Mouse (Mus musculus) intestine, postnatal 0 days (tissue): ENCODE data around the gene Ttll13. TPM values are rescaled to one million over a fixed set of nuclear protein-coding genes. Genes with fewer than 3 reads are reported as not detected.

Experiments
- ATAC-seq: fragments of 200-750 bp; cut with Nextera tagmentation; 2 replicates; pipeline ENCODE4 v1.8.0; 2017; ENCODE audit warnings: mild to moderate bottlenecking, moderate TSS enrichment, moderate library complexity
- H3K27ac ChIP-seq: fragments of 300-500 bp; sonication (generic); 2 replicates; pipeline ENCODE4 v1.5.1; 2014; ENCODE audit warnings: mild to moderate bottlenecking, low read depth, low read length, moderate library complexity
- H3K27me3 ChIP-seq: fragments of 300-500 bp; sonication (generic); replicated peaks from 2 replicates; pipeline ENCODE4 v1.6.1; 2014; ENCODE audit warnings: low read length, mixed read lengths; ENCODE audit not compliant: control insufficient read depth, insufficient read depth
- H3K36me3 ChIP-seq: fragments of 300-500 bp; sonication (generic); 2 replicates; pipeline ENCODE4 v1.6.1; 2014; ENCODE audit warnings: mild to moderate bottlenecking, moderate library complexity; ENCODE audit not compliant: control insufficient read depth, insufficient read depth
- H3K4me1 ChIP-seq: fragments of 300-500 bp; sonication (generic); replicated peaks from 2 replicates; pipeline ENCODE4 v1.6.1; 2014; ENCODE audit warnings: antibody characterized with exemption, low read length, mixed read lengths; ENCODE audit not compliant: control insufficient read depth, insufficient read depth
- H3K4me2 ChIP-seq: fragments of 300-500 bp; sonication (generic); replicated peaks from 2 replicates; pipeline ENCODE4 v1.6.1; 2014; ENCODE audit warnings: low read depth, mild to moderate bottlenecking, moderate library complexity
- H3K4me3 ChIP-seq: fragments of 300-500 bp; sonication (generic); 2 replicates; pipeline ENCODE4 v1.5.1; 2014; ENCODE audit warnings: low read depth, low read length
- H3K9ac ChIP-seq: fragments of 300-500 bp; sonication (generic); 2 replicates; pipeline ENCODE4 v1.6.1; 2014; ENCODE audit warnings: mild to moderate bottlenecking, low read depth, low read length
- H3K9me3 ChIP-seq: fragments of 300-500 bp; sonication (generic); 2 replicates; pipeline ENCODE4 v1.6.1; 2016; ENCODE audit warnings: mixed run types; ENCODE audit not compliant: control insufficient read depth
- CTCF ChIP-seq: sonication (generic); IDR thresholded peaks from 2 replicates; pipeline ENCODE4 v1.5.1; 2016; ENCODE audit warnings: low read depth, mild to moderate bottlenecking, control low read depth, antibody characterized with exemption, moderate library complexity
- WGBS: fragments of 180-500 bp; shearing (Covaris S2); extraction: QIAGEN DNeasy Blood & Tissue Kit; methylation state at CpG from one replicate; pipeline ENCODE4 v1.1.7; 2014; 5-methylcytosine and 5-hydroxymethylcytosine counted together
- polyA plus RNA-seq: library from polyadenylated mRNA; unstranded; fragments of >200 nt; fragmentation: Nextera tagmentation; extraction: Ambion mirVana; gene quantifications from 2 replicates; pipeline ENCODE4 v1.2.1, GENCODE M21; 2015

Gene Ttll13
- polyA plus RNA-seq, 1 experiment from 2014 or later, result 0.77 TPM

DNA sequence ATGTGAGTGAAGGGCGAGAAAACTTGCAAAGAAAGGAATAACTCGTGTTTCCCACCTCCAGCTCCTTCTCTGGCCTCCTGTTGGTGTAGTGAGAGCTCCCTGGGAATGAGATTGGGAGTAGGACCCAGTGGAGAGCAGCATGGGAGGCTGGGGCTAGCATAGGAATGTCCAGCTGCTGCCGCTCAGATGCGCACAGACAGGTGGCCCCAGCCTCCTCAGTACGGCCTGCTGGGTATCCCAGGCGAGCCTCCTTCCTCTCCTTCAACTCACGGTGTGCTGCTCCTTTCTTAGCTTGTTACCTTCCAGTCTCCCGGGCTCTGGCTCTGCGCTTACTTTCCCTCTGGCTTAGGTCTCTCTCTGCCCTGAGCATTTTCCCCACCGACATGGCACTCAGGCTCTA, 33.9 kb downstream of the Ttll13 start:
- TF ChIP-seq CTCF, result no peak
- no peak overlapping the region for H3K27ac ChIP-seq
- no peak for ATAC-seq
- no peaks in the 10 kb centered on the region for H3K9me3 ChIP-seq
- no peak overlapping the region for H3K9ac ChIP-seq
- no peaks in the 10 kb centered on the region for H3K27me3 ChIP-seq
- peaks cover 49% of the 10 kb centered on the region for H3K36me3 ChIP-seq
- H3K4me1 ChIP-seq, result no peaks in the 10 kb centered on the region
- 87% methylated on average over 10 of the region's 10 CpGs for WGBS
- no peak overlapping the region for H3K4me3 ChIP-seq
- no peak overlapping the region for H3K4me2 ChIP-seq

DNA sequence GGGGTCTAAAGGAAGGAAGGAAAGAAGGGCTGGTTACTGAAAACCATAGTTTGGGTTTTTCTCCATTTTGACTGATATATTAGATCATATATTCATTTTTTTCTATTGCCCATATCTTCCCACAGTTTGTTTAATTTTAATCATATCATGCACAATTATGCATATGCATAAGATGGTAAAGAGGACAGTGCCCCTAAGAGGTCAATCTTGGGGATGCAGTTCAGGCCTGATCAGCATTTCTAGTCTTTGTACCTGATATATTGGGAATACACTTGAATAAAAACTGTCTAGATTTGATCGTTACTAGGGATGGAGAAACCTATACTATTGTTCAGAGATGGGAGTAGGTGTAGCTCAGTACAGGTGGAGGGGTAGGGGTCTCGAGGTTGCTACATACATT, 34.8 kb downstream of the Ttll13 start:
- Histone ChIP-seq H3K9ac (no peak overlapping the region), H3K9me3 (no peaks in the 10 kb centered on the region), H3K36me3 (peaks cover 52% of the 10 kb centered on the region), H3K27ac (no peak overlapping the region), H3K4me2 (no peak overlapping the region), H3K4me1 (no peaks in the 10 kb centered on the region), H3K4me3 (no peak overlapping the region), H3K27me3 (no peaks in the 10 kb centered on the region)
- peak; percentile 50 for TF ChIP-seq CTCF
- WGBS, result 93% methylated on average over 2 of the region's 2 CpGs
- no peak for ATAC-seq

DNA sequence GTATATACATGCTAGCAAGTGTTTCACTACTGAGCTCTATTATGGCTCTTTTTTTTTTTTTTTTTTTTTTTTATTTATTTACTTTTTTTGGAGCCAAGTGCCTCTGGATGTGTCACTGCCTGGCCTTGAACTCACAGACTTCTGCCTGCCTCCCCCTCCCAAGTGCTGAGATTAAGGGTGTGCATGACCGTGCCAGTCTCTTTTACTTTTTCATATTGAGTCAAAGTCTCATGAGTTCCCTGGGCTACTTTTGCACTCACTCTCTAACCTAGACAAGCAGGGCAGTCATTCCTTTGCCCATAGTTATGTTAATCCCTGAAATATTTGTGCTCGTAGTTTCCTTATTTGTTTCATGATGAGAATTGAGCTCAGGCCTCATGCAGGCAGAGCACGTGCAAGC, 35.5 kb downstream of the Ttll13 start:
- no peaks in the 10 kb centered on the region for H3K4me1 ChIP-seq
- no peaks in the 10 kb centered on the region for H3K27me3 ChIP-seq
- 77% methylated on average over 3 of the region's 3 CpGs for WGBS
- no peaks in the 10 kb centered on the region for H3K9me3 ChIP-seq
- peaks cover 50% of the 10 kb centered on the region for H3K36me3 ChIP-seq
- no peak overlapping the region for H3K4me2 ChIP-seq
- ATAC-seq, result no peak
- no peak overlapping the region for H3K4me3 ChIP-seq
- H3K9ac ChIP-seq, result no peak overlapping the region
- H3K27ac ChIP-seq, result no peak overlapping the region
- no peak for TF ChIP-seq CTCF

DNA sequence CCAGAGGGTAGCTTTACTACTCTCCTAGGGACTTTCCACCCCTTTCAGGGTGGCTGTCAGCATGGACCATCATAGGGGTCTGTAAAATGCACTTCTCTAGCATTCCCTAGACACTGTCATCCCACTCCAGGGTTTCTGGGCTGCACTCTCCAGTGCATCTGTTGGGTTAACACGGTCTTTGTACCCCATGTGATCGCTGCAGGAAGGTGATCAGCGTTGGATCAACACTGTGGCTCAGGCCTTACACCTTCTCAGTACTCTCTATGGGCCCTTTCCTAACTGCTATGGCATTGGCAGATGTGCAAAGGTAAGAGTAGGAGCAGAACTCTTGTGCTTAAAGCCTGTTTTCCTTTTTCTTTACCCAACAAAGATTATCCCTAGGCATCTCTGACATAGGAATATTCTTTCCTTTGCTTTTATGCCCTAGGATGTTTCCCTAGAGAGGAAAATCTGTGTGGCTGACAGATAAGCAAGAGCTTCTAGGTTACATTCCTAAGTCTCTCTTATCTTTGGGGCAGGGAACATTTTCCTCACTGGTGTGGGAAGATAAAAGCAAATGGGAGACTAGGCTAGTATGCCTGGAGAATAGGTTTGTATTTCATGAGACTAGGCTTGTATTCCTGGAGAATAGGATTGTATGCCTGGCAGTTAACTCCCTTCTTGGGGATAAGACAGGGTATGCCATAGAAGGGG, 37.2 kb downstream of the Ttll13 start:
- Histone ChIP-seq H3K4me2 (no peak overlapping the region), H3K9me3 (no peaks in the 10 kb centered on the region), H3K4me1 (no peaks in the 10 kb centered on the region), H3K27me3 (no peaks in the 10 kb centered on the region), H3K36me3 (peaks cover 62% of the 10 kb centered on the region), H3K4me3 (no peak overlapping the region), H3K27ac (peak overlapping the region; percentile 55), H3K9ac (no peak overlapping the region)
- no peak for TF ChIP-seq CTCF
- WGBS, result 48% methylated on average over 3 of the region's 3 CpGs
- peak; percentile 49; the same call in 1 of the 2 replicates for ATAC-seq

DNA sequence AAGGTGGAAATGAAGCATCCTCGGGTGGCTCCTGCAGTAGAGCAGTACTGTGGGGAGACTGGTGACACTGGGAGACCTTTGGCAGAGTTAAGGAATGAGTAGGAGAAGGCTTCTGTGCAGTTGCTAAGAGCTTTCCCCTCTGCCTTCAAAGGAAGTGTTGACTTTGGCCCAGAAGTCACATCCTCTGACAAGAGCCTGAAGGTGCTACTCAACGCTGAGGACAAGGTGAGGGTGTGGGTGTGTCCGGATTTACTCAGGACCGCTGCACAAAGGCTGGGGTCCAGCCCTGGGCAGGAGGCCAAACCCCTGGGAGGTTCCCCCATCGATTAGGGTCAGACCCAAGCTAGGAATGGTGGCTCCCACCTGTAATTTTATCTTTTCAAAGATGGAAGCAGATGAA, 38.2 kb downstream of the Ttll13 start:
- no peaks in the 10 kb centered on the region for H3K4me1 ChIP-seq
- no peak for TF ChIP-seq CTCF
- H3K4me3 ChIP-seq, result no peak overlapping the region
- no peak overlapping the region for H3K4me2 ChIP-seq
- 0 out of 2 replicates have a peak, but pooled peaks have one; percentile 22 for ATAC-seq
- H3K27me3 ChIP-seq, result no peaks in the 10 kb centered on the region
- no peak overlapping the region for H3K9ac ChIP-seq
- WGBS, result 80% methylated on average over 5 of the region's 5 CpGs
- H3K36me3 ChIP-seq, result peaks cover 52% of the 10 kb centered on the region
- H3K9me3 ChIP-seq, result no peaks in the 10 kb centered on the region
- peak overlapping the region; percentile 62 for H3K27ac ChIP-seq

DNA sequence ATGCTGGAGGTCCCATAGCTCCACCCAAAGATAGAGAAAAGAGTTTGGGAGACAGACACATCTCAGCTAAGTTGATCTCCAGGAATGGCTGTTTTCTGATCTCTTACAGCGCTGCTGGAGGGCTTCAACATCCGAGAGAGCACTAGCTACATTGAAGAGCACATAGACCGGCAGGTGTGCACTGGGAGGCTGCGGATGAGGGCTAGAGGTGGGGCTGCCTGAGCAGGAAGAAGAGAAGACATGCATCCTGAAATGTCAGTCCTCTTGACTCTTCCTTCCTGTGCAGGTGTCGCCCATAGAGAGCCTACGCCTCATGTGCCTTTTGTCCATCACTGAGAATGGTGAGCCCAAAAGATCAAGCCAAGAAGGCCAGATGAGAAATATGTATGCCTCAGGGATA, 39.5 kb downstream of the Ttll13 start:
- Histone ChIP-seq H3K36me3 (peaks cover 51% of the 10 kb centered on the region), H3K4me2 (no peak overlapping the region), H3K4me3 (no peak overlapping the region), H3K9me3 (no peaks in the 10 kb centered on the region), H3K27me3 (no peaks in the 10 kb centered on the region), H3K4me1 (no peaks in the 10 kb centered on the region), H3K9ac (no peak overlapping the region), H3K27ac (no peak overlapping the region; the same call in 1 of the 2 replicates)
- 93% methylated on average over 6 of the region's 6 CpGs for WGBS
- ATAC-seq, result no peak
- no peak for TF ChIP-seq CTCF
